Mouse (Mus musculus): ENCODE measurements around the gene Spn.

The Spn gene

GRCm38 (mm10) chr7:127142214-127142613 is 4.6 kb upstream of the Spn start:
- intact Hi-C loops (cut with DNase I): no loop called here

- intact Hi-C loops (cut with DNase I): no loop called here
Measured at GRCm38 (mm10) chr7:127140623-127141404, 3.2 kb upstream of the Spn start.

- intact Hi-C loops (cut with DNase I): no loop called here
Measured at GRCm38 (mm10) chr7:127139562-127139961, 1.9 kb upstream of the Spn start.

- intact Hi-C loops (cut with DNase I): no loop called here
Measured at GRCm38 (mm10) chr7:127139100-127139499, 1.5 kb upstream of the Spn start.

- intact Hi-C loops (cut with DNase I): no loop called here
Measured at GRCm38 (mm10) chr7:127136181-127137071, 1.2 kb downstream of the Spn start.

GRCm38 (mm10) chr7:127134821-127135447 is 2.7 kb downstream of the Spn start:
- intact Hi-C loops (cut with DNase I): loop anchor here (5.0 kb wide), 1 partner anchor 42 kb away; no protein-coding TSS in a partner anchor

GRCm38 (mm10) chr7:127133125-127133524 is 4.5 kb downstream of the Spn start:
- intact Hi-C loops (cut with DNase I): loop anchor here (5.0 kb wide), 1 partner anchor 44 kb away; no protein-coding TSS in a partner anchor

- intact Hi-C loops (cut with DNase I): loop anchor here (5.0 kb wide), 1 partner anchor 48 kb away; no protein-coding TSS in a partner anchor
Measured at GRCm38 (mm10) chr7:127129638-127130037, 8.0 kb downstream of the Spn start.

- intact Hi-C loops (cut with DNase I): no loop called here
Measured at GRCm38 (mm10) chr7:127121911-127122270, 15.7 kb downstream of the Spn start, which contains the start of gene Qprt. TSS of gene Qprt (minus strand) at chr7:127122226.

GRCm38 (mm10) chr7:127121061-127121910 is 16.3 kb downstream of the Spn start:
- intact Hi-C loops (cut with DNase I): no loop called here

- intact Hi-C loops (cut with DNase I): loop anchor here (5.0 kb wide), 1 partner anchor 58 kb away; no protein-coding TSS in a partner anchor
Measured at GRCm38 (mm10) chr7:127118671-127119445, 18.8 kb downstream of the Spn start.

- intact Hi-C loops (cut with DNase I): loop anchor here (5.0 kb wide), 1 partner anchor 59 kb away; no protein-coding TSS in a partner anchor
Measured at GRCm38 (mm10) chr7:127117948-127118347, 19.7 kb downstream of the Spn start.

- intact Hi-C loops (cut with DNase I): loop anchor here (5.0 kb wide), 1 partner anchor 61 kb away; no protein-coding TSS in a partner anchor
Measured at GRCm38 (mm10) chr7:127116331-127116935, 21.2 kb downstream of the Spn start.

- intact Hi-C loops (cut with DNase I): loop anchor here (5.0 kb wide), 1 partner anchor 62 kb away; no protein-coding TSS in a partner anchor
Measured at GRCm38 (mm10) chr7:127114920-127115319, 22.7 kb downstream of the Spn start.

GRCm38 (mm10) chr7:127113614-127114259 is 23.9 kb downstream of the Spn start:
- intact Hi-C loops (cut with DNase I): no loop called here

- intact Hi-C loops (cut with DNase I): no loop called here
Measured at GRCm38 (mm10) chr7:127112921-127113597, 24.6 kb downstream of the Spn start.

- intact Hi-C loops (cut with DNase I): no loop called here
Measured at GRCm38 (mm10) chr7:127112251-127112841, 25.3 kb downstream of the Spn start.
